Comparison of ENCODE assay signal across 13 mouse cellular contexts in genomic region chr19:44908836-44909460, GRCm38 (mm10). TPM values are rescaled to one million over a fixed set of nuclear protein-coding genes. Genes with fewer than 3 reads are reported as not detected.
DNase-seq lines count a peak whose midpoint lies in the region; ATAC-seq and TF ChIP-seq lines count a peak whose summit lies in the region.
"Had no signal": no experiment of that assay in that cellular context is flagged by ENCODE, and none has a peak within 500 bp of the region (broad histone marks: within the 10 kb centered on the region; RNA-seq: fewer than 3 reads in every experiment).

No protein-coding gene starts in this region.

- TF ChIP-seq EP300 in lung, postnatal 0 days (IDR thresholded peaks at IDR 0.05): no peak

- H3K4me3 ChIP-seq in forebrain, embryonic 13.5 days: no peak overlapping the region
- no peak overlapping the region for H3K4me3 ChIP-seq in forebrain, embryonic 15.5 days
- H3K4me3 ChIP-seq in kidney, embryonic 14.5 days (ENCODE audit: low read length): no peak overlapping the region
- no peak overlapping the region for H3K4me3 ChIP-seq in intestine, embryonic 16.5 days (ENCODE audit: low read length)
- H3K4me3 ChIP-seq in lung, postnatal 0 days (ENCODE audit: low read depth, low read length): no peak overlapping the region
- H3K4me3 ChIP-seq: lung, embryonic 15.5 days had no signal

- DNase-seq in kidney, adult 11 months: no peak
- DNase-seq in ZHBTc4 (ENCODE audit: low read depth, low spot score) (peak; percentile 40), adipocyte (ENCODE audit: low spot score) (no peak)
- DNase-seq in lung, postnatal 0 days (ENCODE audit: low spot score): no peak
- DNase-seq: cerebellum, postnatal 14 days; gastrocnemius, postnatal 10 days; thymus, postnatal 36 days had no signal

- H3K9ac ChIP-seq in forebrain, embryonic 13.5 days: no peak overlapping the region
- H3K9ac ChIP-seq in forebrain, embryonic 15.5 days (replicated peaks): no peak overlapping the region
- no peak overlapping the region for H3K9ac ChIP-seq in kidney, embryonic 14.5 days (ENCODE audit: low read depth, low read length)
- no peak overlapping the region for H3K9ac ChIP-seq in intestine, embryonic 16.5 days (ENCODE audit: low read depth, low read length)
- H3K9ac ChIP-seq in lung, postnatal 0 days (replicated peaks; ENCODE audit: low read depth): no peak overlapping the region
- H3K9ac ChIP-seq: lung, embryonic 15.5 days had no signal

- 38% methylated on average over 11 of the region's 11 CpGs for WGBS in forebrain, embryonic 13.5 days
- 32% methylated on average over 11 of the region's 11 CpGs for WGBS in forebrain, embryonic 15.5 days
- 78% methylated on average over 11 of the region's 11 CpGs for WGBS in kidney, embryonic 14.5 days
- WGBS in intestine, embryonic 16.5 days: 63% methylated on average over 11 of the region's 11 CpGs
- 69% methylated on average over 11 of the region's 11 CpGs for WGBS in lung, postnatal 0 days

- TF ChIP-seq CTCF in lung, postnatal 0 days (IDR thresholded peaks at IDR 0.05): no peak

- no peak overlapping the region; the same call in 1 of the 2 replicates for H3K27ac ChIP-seq in forebrain, embryonic 13.5 days
- H3K27ac ChIP-seq in forebrain, embryonic 15.5 days (replicated peaks): no peak overlapping the region
- peak overlapping the region; percentile 79 for H3K27ac ChIP-seq in kidney, embryonic 14.5 days (ENCODE audit: low read depth, low read length)
- peak overlapping the region; percentile 73 for H3K27ac ChIP-seq in intestine, embryonic 16.5 days (ENCODE audit: low read length)
- no peak overlapping the region for H3K27ac ChIP-seq in lung, postnatal 0 days (ENCODE audit: low read length)
- H3K27ac ChIP-seq: lung, embryonic 15.5 days had no signal

- peak overlapping the region; percentile 1; the same call in 1 of the 2 replicates for H3K4me2 ChIP-seq in forebrain, embryonic 13.5 days
- no peak overlapping the region for H3K4me2 ChIP-seq in forebrain, embryonic 15.5 days (replicated peaks)
- no peak overlapping the region for H3K4me2 ChIP-seq in kidney, embryonic 14.5 days (replicated peaks; ENCODE audit: low read depth, low read length)
- H3K4me2 ChIP-seq in intestine, embryonic 16.5 days (ENCODE audit: low read depth, low read length): no peak overlapping the region
- H3K4me2 ChIP-seq in lung, postnatal 0 days (replicated peaks; ENCODE audit: low read depth, low read length): no peak overlapping the region
- H3K4me2 ChIP-seq: lung, embryonic 15.5 days had no signal

- H3K4me1 ChIP-seq in forebrain, embryonic 13.5 days: peaks cover 17% of the 10 kb centered on the region
- H3K4me1 ChIP-seq in forebrain, embryonic 15.5 days: peaks cover 11% of the 10 kb centered on the region
- H3K4me1 ChIP-seq in kidney, embryonic 14.5 days (ENCODE audit: control insufficient read depth, insufficient read depth, low read length): peaks cover 43% of the 10 kb centered on the region
- peaks cover 21% of the 10 kb centered on the region for H3K4me1 ChIP-seq in intestine, embryonic 16.5 days (ENCODE audit: control insufficient read depth, insufficient read depth, low read length)
- H3K4me1 ChIP-seq in lung, postnatal 0 days (ENCODE audit: insufficient read depth, low read depth, low read length): no peaks in the 10 kb centered on the region; the same call in 1 of the 2 replicates

- no peak for ATAC-seq in forebrain, embryonic 13.5 days
- no peak for ATAC-seq in forebrain, embryonic 15.5 days (replicated peaks)
- ATAC-seq in kidney, embryonic 14.5 days (ENCODE audit: low FRiP score, low TSS enrichment): no peak
- ATAC-seq in intestine, embryonic 16.5 days: no peak
- no peak for ATAC-seq in lung, postnatal 0 days

- H3K9me3 ChIP-seq in forebrain, embryonic 13.5 days (replicated peaks): no peaks in the 10 kb centered on the region
- no peaks in the 10 kb centered on the region for H3K9me3 ChIP-seq in forebrain, embryonic 15.5 days
- H3K9me3 ChIP-seq in kidney, embryonic 14.5 days (ENCODE audit: control insufficient read depth, low read length): no peaks in the 10 kb centered on the region
- H3K9me3 ChIP-seq in intestine, embryonic 16.5 days (ENCODE audit: control insufficient read depth, low read length): no peaks in the 10 kb centered on the region
- no peaks in the 10 kb centered on the region for H3K9me3 ChIP-seq in lung, postnatal 0 days (ENCODE audit: low read length)
- H3K9me3 ChIP-seq: G1E; lung, embryonic 15.5 days had no signal

- no peaks in the 10 kb centered on the region for H3K27me3 ChIP-seq in forebrain, embryonic 13.5 days
- H3K27me3 ChIP-seq in forebrain, embryonic 15.5 days: no peaks in the 10 kb centered on the region
- no peaks in the 10 kb centered on the region for H3K27me3 ChIP-seq in kidney, embryonic 14.5 days (ENCODE audit: control insufficient read depth, insufficient read depth, low read length)
- no peaks in the 10 kb centered on the region for H3K27me3 ChIP-seq in intestine, embryonic 16.5 days (replicated peaks; ENCODE audit: control insufficient read depth, insufficient read depth, low read length)
- no peaks in the 10 kb centered on the region for H3K27me3 ChIP-seq in lung, postnatal 0 days (replicated peaks; ENCODE audit: insufficient read depth, low read length)
- H3K27me3 ChIP-seq: lung, embryonic 15.5 days had no signal

- no peaks in the 10 kb centered on the region for H3K36me3 ChIP-seq in forebrain, embryonic 13.5 days (ENCODE audit: poor library complexity, severe bottlenecking)
- H3K36me3 ChIP-seq in forebrain, embryonic 15.5 days: no peaks in the 10 kb centered on the region
- no peaks in the 10 kb centered on the region for H3K36me3 ChIP-seq in kidney, embryonic 14.5 days (ENCODE audit: control insufficient read depth, insufficient read depth, low read length)
- no peaks in the 10 kb centered on the region for H3K36me3 ChIP-seq in intestine, embryonic 16.5 days (ENCODE audit: control insufficient read depth, insufficient read depth, low read length)
- H3K36me3 ChIP-seq in lung, postnatal 0 days (ENCODE audit: insufficient read depth, low read length): no peaks in the 10 kb centered on the region
- H3K36me3 ChIP-seq: G1E; lung, embryonic 15.5 days had no signal

RNA-seq across cellular contexts. Expression of gene Slf2, which starts 22.0 kb away (rescaled TPM):
- polyA plus RNA-seq in forebrain, embryonic 13.5 days (2015; fragmentation: Nextera tagmentation; extraction: Ambion mirVana): 30.4 and 34.5 TPM in 2 replicates
- 30.0 and 32.3 TPM in 2 replicates for polyA plus RNA-seq in forebrain, embryonic 15.5 days (2015; fragmentation: Nextera tagmentation; extraction: Ambion mirVana)
- polyA plus RNA-seq in kidney, embryonic 14.5 days (2014; fragmentation: Nextera tagmentation; extraction: Ambion mirVana): 35.6 and 60.0 TPM in 2 replicates
- polyA plus RNA-seq in intestine, embryonic 16.5 days (2015; fragmentation: Nextera tagmentation; extraction: Ambion mirVana): 26.8 and 27.1 TPM in 2 replicates
- 10.6 and 11.6 TPM in 2 replicates for polyA plus RNA-seq in lung, postnatal 0 days (2015; fragmentation: Nextera tagmentation; extraction: Ambion mirVana)

Comparison
In these comparisons a context has a peak if more than half of its experiments do, and no peak if none do; other contexts are left out.
1. H3K27ac ChIP-seq: peak in kidney, embryonic 14.5 days (single experiment) and intestine, embryonic 16.5 days (single experiment); none in forebrain, embryonic 13.5 days (single experiment), forebrain, embryonic 15.5 days (single experiment) and lung, postnatal 0 days (single experiment).